Mouse (Mus musculus): Measurements from ENCODE around the gene Syt2. TPM values are rescaled to one million over a fixed set of nuclear protein-coding genes. Genes with fewer than 3 reads are reported as not detected.
A peak's percentile ranks its signal among the peaks of the same experiment; 100 is the strongest.

The Syt2 gene
- polyA plus RNA-seq, 1 experiment: 0.14 TPM

GRCm38 (mm10) chr1:134747236-134748174 lies 101.0 kb downstream of the Syt2 start:
- H3K4me1 ChIP-seq (ENCODE audit: control insufficient read depth, insufficient read depth, low read length): peaks cover 8% of the 10 kb centered on the region; the same call in 1 of the 2 replicates
- 24% methylated on average over 23 of the region's 23 CpGs for WGBS
- peak; percentile 53 for DNase-seq
- TF ChIP-seq POLR2A (IDR thresholded peaks at IDR 0.05; ENCODE audit: borderline replicate concordance, extremely low read depth, low read depth, low read length): no peak
- TF ChIP-seq CTCF (IDR thresholded peaks at IDR 0.05; ENCODE audit: insufficient read depth, low read length): no peak
- no peak overlapping the region for H3K4me3 ChIP-seq (replicated peaks; ENCODE audit: extremely low read depth, low read depth, low read length)

- no peak for DNase-seq
- TF ChIP-seq POLR2A (IDR thresholded peaks at IDR 0.05; ENCODE audit: borderline replicate concordance, extremely low read depth, low read depth, low read length): no peak
- no peak for TF ChIP-seq CTCF (IDR thresholded peaks at IDR 0.05; ENCODE audit: insufficient read depth, low read length)
- no peak overlapping the region for H3K4me3 ChIP-seq (replicated peaks; ENCODE audit: extremely low read depth, low read depth, low read length)
- peaks cover 13% of the 10 kb centered on the region; the same call in 1 of the 2 replicates for H3K4me1 ChIP-seq (ENCODE audit: control insufficient read depth, insufficient read depth, low read length)
- 60% methylated on average over 7 of the region's 7 CpGs for WGBS
Observed at GRCm38 (mm10) chr1:134749889-134750288, 103.4 kb downstream of the Syt2 start.

- Histone ChIP-seq H3K4me1 (ENCODE audit: control insufficient read depth, insufficient read depth, low read length) (peaks cover 12% of the 10 kb centered on the region; the same call in 1 of the 2 replicates), H3K4me3 (replicated peaks; ENCODE audit: extremely low read depth, low read depth, low read length) (no peak overlapping the region)
- no peak for DNase-seq
- WGBS: 49% methylated on average over 5 of the region's 5 CpGs
- TF ChIP-seq POLR2A (IDR thresholded peaks at IDR 0.05; ENCODE audit: borderline replicate concordance, extremely low read depth, low read depth, low read length): no peak
- no peak for TF ChIP-seq CTCF (IDR thresholded peaks at IDR 0.05; ENCODE audit: insufficient read depth, low read length)
Observed at GRCm38 (mm10) chr1:134752447-134752846, 106.0 kb downstream of the Syt2 start.

- WGBS: 59% methylated on average over 13 of the region's 13 CpGs
- Histone ChIP-seq H3K4me3 (replicated peaks; ENCODE audit: extremely low read depth, low read depth, low read length) (no peak overlapping the region), H3K4me1 (ENCODE audit: control insufficient read depth, insufficient read depth, low read length) (peaks cover 10% of the 10 kb centered on the region; the same call in 1 of the 2 replicates)
- no peak for TF ChIP-seq POLR2A (IDR thresholded peaks at IDR 0.05; ENCODE audit: borderline replicate concordance, extremely low read depth, low read depth, low read length)
- no peak for TF ChIP-seq CTCF (IDR thresholded peaks at IDR 0.05; ENCODE audit: insufficient read depth, low read length)
- no peak for DNase-seq
Observed at GRCm38 (mm10) chr1:134753751-134754630, 107.5 kb downstream of the Syt2 start.

- DNase-seq: no peak
- WGBS: 70% methylated on average over 10 of the region's 10 CpGs
- no peak overlapping the region for H3K4me3 ChIP-seq (replicated peaks; ENCODE audit: extremely low read depth, low read depth, low read length)
- TF ChIP-seq POLR2A (IDR thresholded peaks at IDR 0.05; ENCODE audit: borderline replicate concordance, extremely low read depth, low read depth, low read length) (no peak), CTCF (IDR thresholded peaks at IDR 0.05; ENCODE audit: insufficient read depth, low read length) (no peak)
- peaks cover 10% of the 10 kb centered on the region; the same call in 1 of the 2 replicates for H3K4me1 ChIP-seq (ENCODE audit: control insufficient read depth, insufficient read depth, low read length)
Observed at GRCm38 (mm10) chr1:134754818-134755217, 108.3 kb downstream of the Syt2 start.

GRCm38 (mm10) chr1:134755548-134756189 lies 109.2 kb downstream of the Syt2 start:
- peak; percentile 29 for DNase-seq
- Histone ChIP-seq H3K4me3 (replicated peaks; ENCODE audit: extremely low read depth, low read depth, low read length) (no peak overlapping the region), H3K4me1 (ENCODE audit: control insufficient read depth, insufficient read depth, low read length) (peaks cover 10% of the 10 kb centered on the region)
- TF ChIP-seq CTCF (IDR thresholded peaks at IDR 0.05; ENCODE audit: insufficient read depth, low read length): no peak
- no peak for TF ChIP-seq POLR2A (IDR thresholded peaks at IDR 0.05; ENCODE audit: borderline replicate concordance, extremely low read depth, low read depth, low read length)
- WGBS: 45% methylated on average over 13 of the region's 13 CpGs

GRCm38 (mm10) chr1:134756190-134756873 lies 109.9 kb downstream of the Syt2 start:
- 65% methylated on average over 10 of the region's 10 CpGs for WGBS
- H3K4me1 ChIP-seq (ENCODE audit: control insufficient read depth, insufficient read depth, low read length): peaks cover 10% of the 10 kb centered on the region
- H3K4me3 ChIP-seq (replicated peaks; ENCODE audit: extremely low read depth, low read depth, low read length): no peak overlapping the region
- no peak for DNase-seq
- TF ChIP-seq CTCF (IDR thresholded peaks at IDR 0.05; ENCODE audit: insufficient read depth, low read length) (no peak), POLR2A (IDR thresholded peaks at IDR 0.05; ENCODE audit: borderline replicate concordance, extremely low read depth, low read depth, low read length) (no peak)

- H3K4me3 ChIP-seq (replicated peaks; ENCODE audit: extremely low read depth, low read depth, low read length): no peak overlapping the region
- peaks cover 10% of the 10 kb centered on the region for H3K4me1 ChIP-seq (ENCODE audit: control insufficient read depth, insufficient read depth, low read length)
- DNase-seq: no peak
- TF ChIP-seq CTCF (IDR thresholded peaks at IDR 0.05; ENCODE audit: insufficient read depth, low read length) (no peak), POLR2A (IDR thresholded peaks at IDR 0.05; ENCODE audit: borderline replicate concordance, extremely low read depth, low read depth, low read length) (no peak)
- WGBS: 56% methylated on average over 3 of the region's 3 CpGs
Observed at GRCm38 (mm10) chr1:134757230-134757629, 110.8 kb downstream of the Syt2 start.
